Mouse (Mus musculus) forelimb bud, embryonic 11.5 days (tissue): ENCODE results near the gene Capn7.

Source experiments
- DNase-seq: peaks from one replicate; pipeline ENCODE4 v3.0.0-alpha.2; 2012; ENCODE audit warnings: low read depth, low spot score

Gene Capn7

DNA sequence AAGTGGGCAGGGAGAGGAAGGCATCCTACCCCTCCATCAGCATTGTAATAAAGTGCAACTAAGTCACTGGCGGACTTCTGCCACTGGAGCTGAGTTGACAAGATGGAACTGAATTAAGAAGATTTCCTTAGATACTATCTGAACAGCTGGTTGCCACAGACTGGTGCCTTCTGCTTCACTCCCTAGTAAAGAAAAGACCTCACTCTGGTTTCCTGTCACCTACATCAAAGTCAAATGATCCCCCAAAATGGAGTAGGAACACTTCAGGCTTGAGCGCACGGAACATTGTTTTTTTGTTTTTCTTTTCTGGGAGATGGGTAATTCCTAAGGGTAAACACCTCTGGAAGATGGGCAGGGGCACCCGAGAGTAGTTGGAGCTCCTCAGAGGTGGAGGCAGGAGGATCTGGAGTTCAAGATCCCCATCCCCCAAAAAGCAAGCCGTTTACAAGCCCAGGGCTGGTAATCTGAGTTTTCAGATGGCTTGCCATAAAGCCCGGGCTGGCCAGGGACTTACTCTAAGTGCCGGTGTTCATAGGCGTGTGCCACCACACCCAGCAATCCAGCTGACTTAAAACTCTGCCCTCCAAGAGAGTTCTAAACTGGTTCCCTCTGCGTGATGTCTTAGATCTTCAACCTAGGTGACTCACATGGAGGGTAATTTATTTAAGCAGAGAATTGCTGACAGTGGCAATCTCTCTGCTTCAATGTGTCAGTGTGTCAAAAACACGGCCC is 78.0 kb downstream of the Capn7 start:
- no peak for DNase-seq

DNA sequence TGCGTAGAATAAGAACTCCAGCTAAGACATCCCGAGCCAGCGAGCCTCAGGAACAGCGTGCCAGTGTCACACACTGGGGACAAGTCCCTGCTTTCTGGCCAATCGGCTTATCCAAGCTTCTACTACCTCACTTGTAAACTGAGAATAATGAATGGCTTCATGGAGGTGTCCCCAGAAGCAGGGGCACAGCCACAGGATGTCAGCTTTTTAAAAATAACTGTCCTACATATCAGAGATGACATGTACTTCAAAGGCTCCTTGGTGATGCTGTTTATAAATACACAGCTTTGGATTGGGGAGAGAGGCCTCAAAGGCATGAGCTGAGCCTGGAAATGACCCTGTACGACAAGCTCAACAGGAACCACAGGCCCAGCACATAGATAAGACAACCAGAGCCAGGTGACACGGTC is 78.5 kb downstream of the Capn7 start:
- no peak for DNase-seq

DNA sequence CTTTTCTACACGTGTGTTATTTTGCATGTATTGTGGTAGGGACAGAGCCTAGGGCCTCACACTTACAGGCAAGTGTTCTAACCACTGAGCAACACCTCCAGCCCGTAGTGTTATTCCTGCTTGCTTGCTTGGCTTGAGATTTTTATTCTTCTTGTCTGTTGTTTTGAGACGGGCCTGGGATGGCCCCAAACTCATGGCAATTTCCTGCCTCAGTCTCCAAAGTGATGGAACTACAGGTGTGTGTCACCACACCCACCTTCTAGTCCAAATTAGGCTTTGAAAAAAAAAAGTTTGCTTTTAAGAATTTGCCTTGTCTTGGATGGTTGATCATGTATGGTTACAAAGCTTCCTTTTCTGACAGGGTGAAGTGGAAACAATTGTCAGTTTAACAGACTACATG is 80.0 kb downstream of the Capn7 start:
- DNase-seq: no peak

DNA sequence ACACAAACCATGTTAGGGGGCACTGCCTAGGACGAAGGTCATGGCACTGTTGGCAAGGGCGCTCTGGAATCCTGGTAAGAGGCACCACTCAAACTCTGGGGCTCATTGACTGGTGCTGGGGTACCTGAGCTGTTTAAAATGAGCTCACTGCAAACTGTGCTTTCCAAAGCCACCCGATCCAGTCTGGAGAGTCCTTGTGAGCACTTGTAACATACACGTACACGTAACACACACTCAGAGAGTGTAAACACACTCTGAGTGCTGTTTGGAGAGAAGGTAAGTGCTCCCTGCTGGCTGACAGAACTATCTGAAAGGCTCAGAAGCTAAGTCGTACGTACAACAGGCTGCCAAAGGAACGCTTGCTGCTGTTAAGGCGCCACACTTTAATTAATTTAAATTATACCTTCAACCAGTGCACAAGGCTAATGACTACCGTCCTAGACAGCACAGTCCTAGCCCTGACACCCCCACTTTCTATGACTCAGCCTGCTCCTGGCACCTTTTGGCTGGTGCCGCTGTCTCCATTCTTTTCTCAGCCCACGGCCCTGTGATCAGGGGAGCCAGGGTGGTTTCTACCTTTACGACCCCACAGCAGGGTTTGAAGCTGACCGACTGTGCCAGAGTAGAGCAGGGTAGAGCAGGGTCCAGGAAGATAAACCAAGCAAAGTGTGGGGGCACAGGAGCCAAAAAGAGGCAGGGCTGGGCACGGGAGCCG is 80.6 kb downstream of the Capn7 start:
- no peak for DNase-seq

DNA sequence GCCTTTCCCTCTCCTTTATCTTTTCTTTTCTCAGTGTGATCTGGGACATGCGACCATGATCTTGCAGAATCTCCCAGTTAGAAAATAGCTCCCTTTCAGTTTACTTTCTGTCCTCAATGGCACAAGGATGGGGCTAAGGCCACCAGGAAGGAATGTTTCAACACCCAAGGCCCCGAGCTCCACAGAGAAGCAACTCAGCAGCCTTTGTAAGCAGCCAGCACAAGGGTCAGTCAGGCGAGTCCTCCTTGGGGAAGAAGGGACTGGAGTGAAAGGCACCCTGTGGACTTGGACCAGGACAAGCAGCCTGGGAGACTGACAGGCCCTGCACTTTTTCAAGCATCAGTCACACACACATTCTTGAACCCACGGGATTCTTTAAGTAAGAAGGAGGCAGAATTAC is 82.8 kb downstream of the Capn7 start:
- no peak for DNase-seq

DNA sequence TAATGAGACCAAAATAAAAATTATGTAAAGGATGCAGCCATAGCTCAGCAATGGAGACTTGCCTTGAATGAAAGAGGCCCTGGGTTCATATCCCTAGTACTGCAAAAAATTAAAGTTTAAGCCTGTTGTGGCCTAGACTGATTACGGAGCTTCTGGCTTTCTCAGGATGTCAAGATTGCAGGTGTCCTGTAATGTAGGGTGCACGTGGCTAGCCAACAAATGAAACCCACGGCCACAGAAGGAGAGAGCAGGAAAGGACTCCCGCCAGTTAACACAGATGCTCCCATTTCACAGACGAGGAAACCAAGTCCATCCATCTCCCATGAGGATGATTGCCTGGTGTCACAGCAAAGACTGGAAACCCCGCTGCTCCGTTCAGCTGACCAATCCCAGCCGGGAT is 83.7 kb downstream of the Capn7 start:
- no peak for DNase-seq

DNA sequence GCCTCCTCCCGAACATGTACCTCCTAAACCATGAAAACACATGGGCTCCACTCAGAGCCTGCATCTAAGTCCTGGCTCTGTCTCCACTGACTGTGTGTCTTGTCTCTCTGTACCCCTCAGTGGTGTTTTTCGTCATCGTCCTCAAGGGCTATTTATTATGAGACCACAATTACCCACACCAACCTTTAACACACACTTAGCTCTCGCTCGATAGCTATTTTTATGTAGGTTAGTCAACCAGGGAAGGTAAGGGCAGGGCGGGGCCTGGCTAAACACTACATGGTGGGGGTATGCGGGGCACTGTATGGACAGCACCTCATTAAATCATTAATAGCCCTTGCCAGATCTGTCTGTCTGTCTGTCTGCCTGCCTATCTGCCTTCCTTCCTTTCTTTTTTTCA is 84.1 kb downstream of the Capn7 start:
- DNase-seq: no peak

DNA sequence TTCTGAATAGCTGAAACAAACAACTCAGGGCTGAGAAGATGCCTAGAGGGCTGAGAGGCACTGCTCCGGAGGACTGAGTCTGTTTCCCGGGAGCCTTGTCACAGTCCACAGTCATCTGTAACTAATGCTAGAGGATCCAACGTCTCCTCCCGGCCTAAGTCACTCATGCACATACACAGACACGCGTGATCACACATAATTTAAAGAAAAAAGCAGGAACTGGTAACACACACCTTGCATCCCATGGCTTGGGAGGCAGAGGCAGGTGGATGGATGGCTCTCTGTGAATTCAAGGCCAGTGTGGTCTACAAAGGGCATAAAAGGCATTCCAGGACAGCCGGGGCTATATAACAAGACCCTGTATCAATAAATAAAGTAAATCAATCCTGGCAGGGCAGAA is 84.5 kb downstream of the Capn7 start:
- no peak for DNase-seq
